Mouse (Mus musculus) macrophage (primary cell): Measurements from ENCODE around the gene Ccr10. TPM values are rescaled to one million over a fixed set of nuclear protein-coding genes. Genes with fewer than 3 reads are reported as not detected.
"Not testable (repeated sequence)": the region's sequence is repeated elsewhere in the genome, so short reads cannot be mapped to it uniquely, and the experiment has no call there.

ENCODE experiments used
- H3K27ac ChIP-seq: fragments of 350-480 bp; formaldehyde crosslinking; 2 replicates; pipeline ENCODE4 v1.9.0; 2021
- H3K36me3 ChIP-seq: fragments of 350-480 bp; formaldehyde crosslinking; 2 replicates; pipeline ENCODE4 v1.9.0; 2021; ENCODE audit errors: inconsistent target
- H3K4me3 ChIP-seq: fragments of 350-480 bp; formaldehyde crosslinking; 2 replicates; pipeline ENCODE4 v1.9.0; 2021; ENCODE audit errors: inconsistent target
- H3K79me2 ChIP-seq: fragments of 350-480 bp; formaldehyde crosslinking; 2 replicates; pipeline ENCODE4 v1.9.0; 2021; ENCODE audit errors: inconsistent target
- WGBS: methylation state at CpG from one replicate; pipeline ENCODE4 v1.1.7; 2026; ENCODE audit warnings: inconsistent platforms; ENCODE audit not compliant: missing documents; 5-methylcytosine and 5-hydroxymethylcytosine counted together
- polyA plus RNA-seq: library from polyadenylated mRNA; stranded (reverse); fragments of 250-400 nt; gene quantifications from 3 replicates; pipeline ENCODE4 v1.2.4, GENCODE M21; 2018; ENCODE audit warnings: inconsistent platforms

Ccr10 gene
- polyA plus RNA-seq, 1 experiment from 2014 or later: not detected

DNA sequence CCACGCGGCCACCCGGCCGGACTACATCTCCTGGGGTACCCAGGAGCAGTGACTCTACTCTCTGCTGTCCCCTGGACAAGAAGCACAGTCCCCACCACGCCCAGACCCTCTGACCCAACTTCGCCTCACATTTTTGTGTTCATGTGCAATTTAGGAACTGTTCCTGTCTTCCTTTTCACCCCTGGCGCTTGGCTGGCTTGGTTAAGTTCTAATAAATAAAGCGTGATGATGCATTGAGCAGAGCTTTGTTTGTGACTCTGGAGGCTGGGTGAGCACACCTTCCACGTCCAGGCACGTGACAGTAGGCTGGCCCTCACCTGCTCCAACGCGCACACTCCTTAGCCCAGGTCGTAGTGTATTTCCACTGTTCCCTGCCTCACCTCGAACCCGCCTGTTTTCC lies 13.7 kb downstream of the Ccr10 start:
- WGBS: 92% methylated on average over 13 of the region's 15 CpGs

DNA sequence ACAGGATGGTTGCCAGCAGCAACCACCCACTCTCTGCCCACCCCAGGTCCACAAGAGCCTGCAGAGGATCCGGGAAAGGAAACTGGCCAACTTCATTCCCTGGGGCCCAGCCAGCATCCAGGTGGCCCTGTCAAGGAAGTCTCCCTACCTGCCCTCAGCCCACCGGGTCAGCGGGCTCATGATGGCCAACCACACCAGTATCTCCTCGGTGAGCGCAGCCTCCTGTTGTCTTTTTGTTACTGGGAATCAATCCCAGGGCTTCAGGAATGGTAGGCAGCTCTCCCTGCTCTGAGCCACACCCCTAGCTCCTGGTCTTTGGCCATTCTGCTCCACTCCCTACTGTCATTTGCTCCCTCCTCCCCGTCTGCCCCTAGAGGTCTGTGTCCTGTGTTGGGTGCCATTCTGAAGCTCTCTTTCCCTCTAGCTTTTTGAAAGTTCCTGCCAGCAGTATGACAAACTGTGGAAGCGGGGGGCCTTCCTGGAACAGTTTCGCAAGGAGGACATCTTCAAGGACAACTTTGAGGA lies 14.2 kb downstream of the Ccr10 start:
- not testable (repeated sequence) for H3K79me2 ChIP-seq, H3K36me3 ChIP-seq, H3K27ac ChIP-seq, H3K4me3 ChIP-seq
- 89% methylated on average over 4 of the region's 8 CpGs for WGBS

More for the DNA sequence above, 13.7 kb downstream of the Ccr10 start:
- Histone ChIP-seq H3K27ac (no peak overlapping the region), H3K79me2 (no peaks in the 10 kb centered on the region), H3K36me3 (no peaks in the 10 kb centered on the region), H3K4me3 (no peak overlapping the region)

DNA sequence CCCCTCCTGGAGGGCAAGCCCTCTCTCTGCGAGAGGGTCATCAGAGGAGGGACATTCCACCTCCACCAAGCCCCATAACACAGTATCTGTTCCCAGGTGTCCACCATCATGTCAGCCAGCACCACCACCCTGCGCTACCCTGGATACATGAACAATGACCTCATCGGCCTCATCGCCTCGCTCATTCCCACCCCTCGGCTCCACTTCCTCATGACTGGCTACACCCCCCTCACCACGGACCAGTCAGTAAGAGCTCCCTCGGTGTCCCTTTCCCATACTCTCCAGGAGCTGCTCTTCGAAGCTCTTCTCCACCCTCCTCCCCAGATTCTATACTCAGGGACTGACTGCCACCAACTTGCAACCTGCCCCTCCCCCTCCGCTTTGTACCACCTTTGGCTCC lies 15.1 kb downstream of the Ccr10 start:
- not testable (repeated sequence) for H3K79me2 ChIP-seq, H3K36me3 ChIP-seq, H3K27ac ChIP-seq, H3K4me3 ChIP-seq
- 64% methylated on average over 8 of the region's 10 CpGs for WGBS

DNA sequence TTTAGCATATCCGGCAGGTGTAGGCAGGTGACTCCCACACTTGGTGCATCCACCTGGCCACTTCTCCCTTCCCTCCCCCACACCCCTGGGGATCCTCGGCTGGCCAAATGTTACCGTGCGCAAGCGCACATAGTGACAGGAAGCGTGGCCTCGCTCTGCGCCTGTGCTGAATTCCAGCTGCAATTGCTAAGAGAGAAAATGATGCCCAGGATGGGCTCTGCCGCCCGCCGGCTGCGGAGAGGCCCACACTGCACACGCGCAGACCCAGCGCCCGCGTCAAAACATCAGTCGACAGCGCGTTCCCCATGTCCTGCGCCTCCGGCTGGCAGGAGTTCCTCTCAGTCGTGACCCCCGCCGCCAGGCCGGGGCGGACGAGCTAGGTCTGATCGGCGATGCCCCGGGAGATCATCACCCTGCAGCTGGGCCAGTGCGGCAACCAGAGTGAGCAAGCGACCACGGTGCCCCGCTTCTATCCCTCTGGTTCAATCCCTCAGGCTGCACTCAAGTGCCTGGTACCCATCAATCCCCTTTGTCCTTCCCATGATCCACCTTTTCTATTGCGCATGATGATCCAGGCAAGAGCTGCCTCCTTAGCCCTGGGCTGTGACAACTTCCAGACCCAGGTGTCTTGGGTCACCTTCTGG lies 19.4 kb downstream of the Ccr10 start, which contains the start of gene Tubg2:
Tubg2 (plus strand) TSS at position 180 of the 644 bp plus-strand sequence.
- no peak within 1 kb of the TSS for H3K4me3 ChIP-seq
- H3K36me3 ChIP-seq: no peaks in the 10 kb centered on the region
- 9% methylated on average over 36 of the region's 36 CpGs for whole genome bisulfite sequencing
- H3K79me2 ChIP-seq: no peaks in the 10 kb centered on the region
- no peak within 1 kb of the TSS for H3K27ac ChIP-seq

DNA sequence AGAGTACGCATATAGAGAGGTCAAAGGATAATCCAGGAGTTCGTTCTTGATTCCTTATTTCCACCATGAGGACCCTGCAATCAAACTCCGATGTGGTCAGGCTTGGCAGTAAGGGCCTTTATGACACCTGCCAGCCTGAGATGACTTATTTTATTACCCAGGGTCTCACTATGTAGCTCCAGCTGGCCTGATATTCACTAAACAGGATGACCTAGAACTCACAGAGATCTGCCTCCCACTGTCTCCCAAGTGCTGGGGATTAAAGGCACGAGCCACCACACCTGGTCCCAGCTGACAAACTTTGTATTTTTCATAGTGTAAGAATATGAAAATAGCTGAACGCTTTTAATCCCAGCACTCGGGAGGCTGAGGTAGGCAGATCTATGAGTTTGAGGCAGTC lies 20.1 kb downstream of the Ccr10 start:
- no peaks in the 10 kb centered on the region for H3K36me3 ChIP-seq
- no peaks in the 10 kb centered on the region for H3K79me2 ChIP-seq
- no peak overlapping the region for H3K27ac ChIP-seq
- H3K4me3 ChIP-seq: no peak overlapping the region
- 95% methylated on average over 6 of the region's 6 CpGs for WGBS

DNA sequence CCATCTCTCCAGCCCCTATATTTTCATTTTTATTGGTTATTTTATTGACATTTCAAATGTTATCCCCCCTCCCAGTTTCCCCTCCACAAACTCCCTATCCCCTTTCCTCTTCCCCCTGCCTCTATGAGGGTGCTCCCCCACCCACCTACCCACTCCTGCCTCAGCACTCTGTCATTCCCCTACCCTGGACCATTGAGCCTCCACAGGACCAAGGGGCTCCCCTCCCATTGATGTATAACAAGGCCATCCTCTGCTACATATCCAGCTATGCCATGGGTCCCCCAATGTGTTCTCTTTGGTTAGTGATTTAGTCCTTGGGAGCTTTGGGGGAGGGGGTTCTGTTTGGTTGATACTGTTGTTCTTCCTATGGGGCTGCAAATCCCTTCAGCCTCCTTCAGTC lies 20.6 kb downstream of the Ccr10 start:
- Histone ChIP-seq H3K36me3 (no peaks in the 10 kb centered on the region), H3K4me3 (no peak overlapping the region), H3K79me2 (no peaks in the 10 kb centered on the region), H3K27ac (no peak overlapping the region)

DNA sequence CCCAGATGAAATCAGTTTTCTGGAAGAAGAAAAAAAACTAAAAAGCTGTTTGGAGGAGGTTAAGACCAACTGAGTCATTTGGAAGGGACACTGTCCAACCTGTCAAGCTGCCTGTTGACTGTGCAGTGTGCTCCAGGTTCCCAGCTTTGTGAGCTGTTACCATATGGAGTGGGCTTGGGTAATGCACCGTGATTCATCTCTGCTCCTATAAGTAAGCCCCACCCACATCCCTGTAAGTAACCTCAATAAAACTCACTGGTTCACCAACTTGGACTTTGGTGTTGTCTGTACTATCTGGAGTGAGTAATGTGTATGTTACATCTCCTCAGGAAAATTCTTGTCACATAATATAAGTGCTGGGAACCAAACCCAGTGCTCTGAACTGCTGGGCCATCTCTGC lies 22.4 kb downstream of the Ccr10 start:
- 76% methylated on average over 1 of the region's 1 CpGs for WGBS

DNA sequence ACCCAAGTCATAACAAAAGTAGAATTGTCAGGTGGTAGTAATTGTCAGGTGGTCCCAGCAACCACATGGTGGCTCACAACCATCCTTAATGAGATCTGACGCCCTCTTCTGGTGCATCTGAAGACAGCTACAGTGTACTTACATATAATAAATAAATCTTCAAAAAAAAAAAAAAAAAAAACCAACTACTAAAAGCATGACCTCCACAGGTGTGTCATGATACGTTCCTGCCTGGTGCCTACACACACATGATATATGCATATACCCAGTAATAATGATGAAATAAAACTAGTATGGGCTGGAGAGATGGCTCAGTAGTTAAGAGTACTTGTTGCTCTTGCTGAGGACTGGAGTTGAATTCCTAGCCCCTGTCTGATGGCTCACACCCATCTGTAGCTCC lies 24.2 kb downstream of the Ccr10 start:
- Histone ChIP-seq H3K27ac (no peak overlapping the region), H3K36me3 (no peaks in the 10 kb centered on the region), H3K4me3 (no peak overlapping the region), H3K79me2 (no peaks in the 10 kb centered on the region)
- WGBS: 94% methylated on average over 2 of the region's 2 CpGs

More for the DNA sequence above, 22.4 kb downstream of the Ccr10 start:
- H3K36me3 ChIP-seq: no peaks in the 10 kb centered on the region
- no peaks in the 10 kb centered on the region for H3K79me2 ChIP-seq
- no peak overlapping the region for H3K4me3 ChIP-seq
- no peak overlapping the region for H3K27ac ChIP-seq

DNA sequence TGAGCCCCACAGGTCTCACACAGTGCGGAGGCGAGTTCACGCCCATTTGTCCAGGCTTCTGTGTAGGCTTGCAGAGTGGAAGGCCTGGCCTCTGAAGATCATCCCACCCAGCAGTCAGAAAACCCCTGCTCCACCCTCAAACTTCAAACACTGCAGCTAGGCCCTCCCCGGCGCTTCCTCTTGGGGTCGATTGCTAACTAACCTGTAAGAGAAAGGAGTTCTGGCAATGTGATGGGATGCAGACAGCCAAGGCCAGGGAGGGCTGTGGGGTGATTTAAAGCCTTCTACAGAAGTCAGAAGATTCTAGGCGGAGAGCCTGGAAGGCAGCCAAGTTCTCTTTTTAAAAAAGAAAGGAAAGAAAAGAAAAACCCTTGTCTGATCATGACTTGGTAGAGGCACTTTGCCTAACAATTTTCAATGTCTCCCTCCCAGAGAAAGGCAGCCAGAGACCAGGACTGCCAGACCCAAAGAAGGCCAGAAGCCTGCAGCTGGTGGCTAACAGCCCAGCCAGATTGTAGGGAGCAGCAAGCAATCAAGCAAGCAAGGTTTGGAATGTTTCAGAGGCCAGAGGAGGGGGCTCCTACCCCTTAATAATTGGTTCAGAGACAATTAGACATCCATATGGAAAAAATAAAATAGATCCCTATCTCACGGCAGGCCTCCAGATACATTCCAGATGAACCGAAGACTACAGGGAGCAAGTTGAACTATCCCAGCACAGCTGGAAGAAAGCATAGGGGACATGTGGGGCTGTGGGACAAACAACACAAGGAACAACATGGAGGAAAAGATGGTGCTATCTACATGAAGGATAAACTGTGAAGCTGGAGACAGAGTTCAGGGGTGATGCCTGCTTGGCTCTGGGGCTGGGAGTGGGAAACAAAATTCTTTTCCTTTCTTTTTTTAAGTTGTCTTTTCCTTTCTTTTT lies 25.8 kb downstream of the Ccr10 start:
- no peak overlapping the region for H3K4me3 ChIP-seq
- 59% methylated on average over 9 of the region's 9 CpGs for WGBS
- no peaks in the 10 kb centered on the region for H3K79me2 ChIP-seq
- H3K27ac ChIP-seq: no peak overlapping the region
- no peaks in the 10 kb centered on the region for H3K36me3 ChIP-seq

DNA sequence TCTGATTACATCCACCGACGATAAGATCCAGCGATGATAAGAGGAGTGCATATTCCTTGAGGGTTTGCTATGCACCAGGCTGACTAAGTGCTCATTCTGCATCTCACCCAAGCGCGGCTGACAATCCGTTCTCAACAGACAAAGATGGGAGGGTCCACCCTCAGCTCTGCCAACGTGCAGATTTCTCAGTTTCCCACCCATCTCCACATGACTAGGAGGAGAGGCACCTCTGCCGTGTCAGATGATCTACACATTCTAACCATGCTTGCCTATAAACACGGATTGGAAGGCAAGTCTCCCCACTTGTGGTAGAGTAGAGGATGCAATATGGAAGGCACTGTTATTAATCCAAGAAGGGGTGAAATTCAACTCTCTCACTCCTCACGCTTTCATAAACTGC lies 26.5 kb downstream of the Ccr10 start:
- no peaks in the 10 kb centered on the region for H3K36me3 ChIP-seq
- no peak overlapping the region for H3K4me3 ChIP-seq
- no peak overlapping the region for H3K27ac ChIP-seq
- 89% methylated on average over 10 of the region's 10 CpGs for WGBS
- no peaks in the 10 kb centered on the region for H3K79me2 ChIP-seq

DNA sequence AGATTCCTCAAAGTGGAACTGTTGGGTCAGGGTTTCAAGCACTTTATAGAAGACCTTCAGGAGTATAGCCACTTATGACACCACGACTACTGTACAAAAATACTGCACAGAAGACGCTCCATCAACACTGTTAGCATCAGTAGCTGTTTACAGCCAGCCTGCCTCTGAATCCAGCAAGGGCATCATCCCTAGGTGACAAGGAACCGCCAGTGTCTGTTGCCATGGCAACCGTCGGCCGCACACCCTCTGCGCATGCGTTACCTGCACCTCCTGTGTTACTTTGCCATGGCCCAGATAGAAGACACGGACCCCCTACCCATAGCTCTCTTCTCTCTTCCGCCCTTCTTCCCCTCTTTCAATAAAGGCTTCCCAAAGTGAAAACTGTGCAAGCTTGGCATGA lies 28.9 kb downstream of the Ccr10 start:
- H3K36me3 ChIP-seq: no peaks in the 10 kb centered on the region
- WGBS: 82% methylated on average over 6 of the region's 10 CpGs
- no peak overlapping the region for H3K4me3 ChIP-seq

DNA sequence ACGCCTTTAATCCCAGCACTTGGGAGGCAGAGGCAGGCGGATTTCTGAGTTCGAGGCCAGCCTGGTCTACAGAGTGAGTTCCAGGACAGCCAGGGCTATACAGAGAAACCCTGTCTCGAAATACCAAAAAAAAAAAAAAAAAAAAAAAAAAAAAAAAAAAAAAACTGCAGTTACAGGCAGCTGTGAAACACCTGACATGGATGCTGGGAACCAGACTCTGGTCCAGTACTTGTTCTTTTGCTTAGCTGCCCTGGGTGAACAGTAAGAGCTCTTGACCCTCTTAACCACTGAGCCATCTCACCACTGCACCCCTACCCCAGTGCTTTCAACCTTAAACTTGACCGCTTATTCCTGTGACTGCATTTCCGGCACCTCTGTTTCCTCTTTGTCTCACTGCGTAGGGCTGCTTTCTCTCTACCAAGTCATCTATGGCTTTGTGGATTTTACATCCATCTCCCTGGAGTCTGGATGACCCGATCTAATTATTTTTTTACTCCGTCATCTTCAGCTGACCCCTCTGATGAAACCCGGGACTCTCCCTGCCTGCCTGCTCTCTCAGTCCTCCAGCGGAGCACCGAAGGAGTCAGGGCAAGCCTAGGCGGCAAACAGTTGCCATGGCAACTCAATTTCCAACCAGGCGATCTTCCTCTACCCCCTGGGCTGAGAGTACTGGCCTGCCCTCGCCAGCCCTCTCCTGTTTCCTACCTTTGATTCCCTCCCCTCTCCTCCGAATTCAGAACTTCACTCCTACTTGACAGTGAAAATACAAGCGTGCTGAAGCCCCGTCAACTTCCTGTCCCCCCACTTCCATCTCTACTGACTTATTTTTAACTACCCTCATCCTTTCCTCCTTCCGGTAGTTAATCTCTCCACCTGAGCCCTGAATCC lies 31.7 kb downstream of the Ccr10 start:
- no peaks in the 10 kb centered on the region for H3K36me3 ChIP-seq
- H3K79me2 ChIP-seq: no peaks in the 10 kb centered on the region
- WGBS: 0% methylated on average over 15 of the region's 19 CpGs
- H3K27ac ChIP-seq: 0 out of 2 replicates have a peak overlapping the region, but pooled peaks have one; percentile 22
- peak overlapping the region; percentile 24 for H3K4me3 ChIP-seq

More for the DNA sequence above, 28.9 kb downstream of the Ccr10 start:
- Histone ChIP-seq H3K79me2 (no peaks in the 10 kb centered on the region), H3K27ac (no peak overlapping the region)

DNA sequence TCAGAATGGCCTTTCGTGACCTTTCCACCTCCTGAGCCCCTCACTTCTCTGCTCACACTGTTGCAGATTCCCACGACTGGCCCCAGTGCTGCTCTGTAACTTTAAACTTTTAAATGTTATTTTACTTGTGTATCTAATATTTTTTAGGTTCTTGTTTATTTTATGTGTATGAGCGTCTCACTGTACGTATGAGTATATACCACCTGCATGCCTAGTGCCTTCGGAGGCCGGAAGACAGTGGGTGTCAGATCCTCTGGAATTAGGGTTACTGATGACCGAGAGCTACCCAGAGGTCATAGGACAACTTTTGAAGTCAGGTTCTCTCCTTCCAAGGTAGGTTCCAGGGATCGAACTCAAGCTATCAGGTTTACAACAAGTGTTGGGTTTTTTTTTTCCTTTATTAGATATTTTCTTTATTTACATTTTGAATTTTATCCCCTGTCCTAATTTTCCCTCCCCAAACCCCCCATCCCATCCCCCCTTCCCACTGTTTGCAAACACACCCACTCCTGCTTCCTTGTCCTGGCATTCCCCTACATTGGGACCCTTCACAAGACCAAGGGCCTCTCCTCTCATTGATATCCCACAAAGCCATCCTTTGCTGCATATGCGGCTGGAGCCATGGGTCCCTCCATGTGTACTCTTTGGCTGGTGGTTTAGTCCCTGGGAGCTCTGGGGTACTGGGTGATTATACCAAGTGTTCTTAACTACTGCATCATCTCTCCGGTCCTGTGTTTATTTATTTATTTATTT lies 32.9 kb downstream of the Ccr10 start:
- H3K36me3 ChIP-seq: no peaks in the 10 kb centered on the region

DNA sequence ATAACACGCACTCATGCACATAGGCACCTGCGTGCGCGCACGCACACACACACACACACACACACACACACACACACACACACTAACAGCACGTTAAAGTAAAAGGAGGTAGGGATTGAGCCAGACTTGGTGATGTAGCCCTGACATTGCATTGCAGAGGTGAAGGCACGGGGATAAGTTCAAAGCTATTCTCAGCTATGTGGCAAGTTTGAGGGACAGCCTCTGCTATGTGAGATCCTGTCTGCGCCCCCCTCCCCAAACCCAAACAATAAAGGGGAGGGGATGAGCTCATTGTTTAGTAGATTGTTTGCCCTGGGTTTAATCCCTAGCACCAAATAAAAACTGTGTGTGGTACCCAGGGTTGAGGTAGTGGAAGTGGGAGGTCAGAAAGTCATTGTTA lies 34.2 kb downstream of the Ccr10 start:
- Histone ChIP-seq H3K4me3 (no peak overlapping the region), H3K27ac (no peak overlapping the region), H3K36me3 (no peaks in the 10 kb centered on the region), H3K79me2 (no peaks in the 10 kb centered on the region)
- WGBS: 91% methylated on average over 4 of the region's 8 CpGs

More for the DNA sequence above, 32.9 kb downstream of the Ccr10 start:
- WGBS: 92% methylated on average over 10 of the region's 10 CpGs
- Histone ChIP-seq H3K4me3 (no peak overlapping the region), H3K79me2 (no peaks in the 10 kb centered on the region), H3K27ac (no peak overlapping the region)
